Mouse (Mus musculus) layer of hippocampus, postnatal 14 days (tissue): ENCODE measurements around the gene S100a3. TPM values are rescaled to one million over a fixed set of nuclear protein-coding genes. Genes with fewer than 3 reads are reported as not detected.

ENCODE experiments used
- DNase-seq, 2 experiments: peaks; one replicate each; pipeline ENCODE4 v3.0.0; 2021 to 2022; ENCODE audit warnings: low spot score in 2 of 2, mixed read lengths in 1 of 2
- total RNA-seq, 2 experiments: library from RNA; stranded (reverse); gene quantifications; 2 replicates each; pipeline ENCODE4 v1.2.3; 2021

Gene S100a3
- total RNA-seq, 2 experiments from 2014 or later, result 2.3 to 3.0 TPM

- DNase-seq, result no peak
Observed at GRCm38 (mm10) chr3:90600458-90601195, 40.2 kb downstream of the S100a3 start.

DNA sequence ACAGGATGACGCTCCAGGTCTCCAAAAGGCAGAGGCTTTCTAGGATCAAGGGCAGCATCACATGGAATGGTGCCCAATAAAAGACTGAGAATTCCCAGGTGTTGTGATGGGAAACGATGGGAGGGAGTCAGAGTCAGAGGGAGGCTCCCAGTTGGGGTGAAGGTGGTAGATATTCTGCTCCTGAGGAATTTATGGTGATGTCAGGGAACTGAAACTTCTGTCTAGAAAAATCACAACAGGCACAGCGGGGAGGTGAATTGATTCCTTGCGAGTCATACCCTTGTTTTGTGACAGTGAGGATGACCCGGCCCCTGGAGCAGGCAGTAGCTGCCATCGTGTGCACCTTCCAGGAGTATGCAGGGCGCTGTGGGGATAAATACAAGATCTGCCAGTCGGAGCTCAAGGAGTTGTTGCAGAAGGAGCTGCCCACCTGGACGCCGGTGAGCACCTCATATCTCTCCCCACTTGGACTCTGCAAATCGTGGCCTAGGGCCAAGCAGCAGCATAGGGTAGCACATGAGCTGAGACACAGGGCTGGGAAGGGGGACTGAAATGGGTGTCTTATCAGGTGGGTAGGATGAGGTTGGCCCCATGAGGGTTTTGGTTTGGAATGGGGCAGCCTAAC is 41.2 kb downstream of the S100a3 start, which contains the start of gene Gm42674:
Gene Gm42674 (plus strand): TSS at position 419 of the 625 bp plus-strand sequence.
- no peak for DNase-seq

DNA sequence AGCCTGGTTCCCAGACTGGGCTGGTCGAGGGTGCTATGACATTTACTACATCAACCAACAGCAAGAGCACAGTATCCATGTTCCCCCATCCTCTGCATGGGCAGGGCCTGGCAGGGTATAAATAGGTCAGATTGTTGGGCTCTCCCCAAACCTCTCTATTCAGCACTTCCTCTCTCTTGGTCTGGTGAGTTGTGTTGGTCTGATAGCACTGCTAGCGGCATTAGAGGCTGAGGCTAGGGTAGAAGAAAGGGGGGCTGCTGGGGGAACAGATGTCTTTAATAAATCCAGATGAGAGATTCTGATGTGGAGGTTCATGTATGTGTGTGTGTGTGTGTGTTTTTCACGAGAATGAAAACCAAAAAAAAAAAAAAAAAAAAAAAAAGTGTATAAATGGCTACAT is 43.2 kb downstream of the S100a3 start, which contains the start of gene S100a4:
Gene S100a4 (plus strand): TSS at position 149 of the 400 bp plus-strand sequence.
- DNase-seq, result no peak

GRCm38 (mm10) chr3:90604416-90604815 is 44.0 kb downstream of the S100a3 start:
- DNase-seq, result peak; percentile 53 to 55

- no peak for DNase-seq
Observed at GRCm38 (mm10) chr3:90605049-90605448, 44.7 kb downstream of the S100a3 start.

- no peak for DNase-seq
Observed at GRCm38 (mm10) chr3:90605736-90606135, 45.4 kb downstream of the S100a3 start.

DNA sequence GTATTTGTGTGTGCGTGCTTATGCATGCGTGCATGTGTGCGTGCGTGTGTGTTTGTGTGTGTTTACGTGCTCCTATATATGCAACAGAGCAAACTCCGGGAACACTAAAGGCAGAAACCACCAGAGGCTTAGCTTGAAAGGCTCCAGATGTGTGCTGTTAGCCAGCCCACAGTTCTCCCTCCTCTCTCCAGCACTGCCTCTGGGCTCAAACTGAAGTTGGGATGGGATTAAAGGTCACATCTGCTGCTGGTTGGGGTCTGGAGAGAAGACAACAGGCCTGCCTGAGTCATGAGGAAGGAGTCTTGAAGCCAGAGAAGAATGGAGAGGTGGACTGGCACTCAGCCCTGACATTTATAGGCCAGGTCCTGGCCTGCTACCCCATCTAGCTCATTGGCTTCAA is 45.8 kb downstream of the S100a3 start:
- no peak for DNase-seq

- DNase-seq, result no peak
Observed at GRCm38 (mm10) chr3:90607361-90607760, 47.0 kb downstream of the S100a3 start.

GRCm38 (mm10) chr3:90608223-90608622 is 47.8 kb downstream of the S100a3 start, which contains the start of gene S100a5:
TSS of gene S100a5 (plus strand) at chr3:90608523.
- no peak for DNase-seq

DNA sequence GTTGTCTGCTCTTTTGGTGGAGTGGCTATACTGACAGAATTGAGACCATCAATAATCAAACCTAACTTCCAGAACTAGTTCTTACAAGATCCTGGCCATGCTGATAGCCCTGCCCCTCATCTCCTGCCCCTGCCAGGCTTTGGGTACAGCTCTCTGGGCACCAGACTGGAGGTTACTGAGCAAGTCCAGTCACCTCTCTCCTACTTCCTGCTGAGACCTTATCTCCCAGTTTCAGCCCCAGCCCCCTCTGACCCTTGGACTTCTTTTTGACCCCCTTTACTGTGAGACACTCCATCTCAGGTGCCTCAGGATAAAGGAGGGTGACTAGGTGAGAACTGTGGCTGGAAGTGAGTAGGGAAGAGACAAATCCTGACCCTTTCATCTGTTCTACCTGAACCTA is 48.7 kb downstream of the S100a3 start:
- DNase-seq, result no peak

- DNase-seq, result no peak
Observed at GRCm38 (mm10) chr3:90611494-90611893, 51.1 kb downstream of the S100a3 start.

DNA sequence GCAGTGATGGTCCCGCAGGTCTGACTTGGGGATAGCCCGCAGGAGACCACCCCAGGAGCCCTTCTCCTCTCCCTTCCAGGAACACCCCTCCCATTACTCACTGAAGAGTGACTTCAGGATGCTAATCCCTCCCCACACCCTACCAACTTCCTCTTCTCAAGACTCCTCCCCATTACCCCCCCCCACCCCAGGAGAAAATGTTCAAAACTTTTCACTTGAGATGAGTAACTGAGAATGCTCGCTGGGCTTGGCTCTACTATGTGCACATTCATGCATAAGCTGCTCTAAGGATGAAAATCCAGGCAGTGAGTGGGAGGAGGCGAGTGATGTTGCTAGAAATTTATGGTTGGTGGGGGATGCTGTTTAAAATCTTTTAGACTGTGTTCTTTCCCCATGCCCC is 51.7 kb downstream of the S100a3 start:
- DNase-seq, result no peak

DNA sequence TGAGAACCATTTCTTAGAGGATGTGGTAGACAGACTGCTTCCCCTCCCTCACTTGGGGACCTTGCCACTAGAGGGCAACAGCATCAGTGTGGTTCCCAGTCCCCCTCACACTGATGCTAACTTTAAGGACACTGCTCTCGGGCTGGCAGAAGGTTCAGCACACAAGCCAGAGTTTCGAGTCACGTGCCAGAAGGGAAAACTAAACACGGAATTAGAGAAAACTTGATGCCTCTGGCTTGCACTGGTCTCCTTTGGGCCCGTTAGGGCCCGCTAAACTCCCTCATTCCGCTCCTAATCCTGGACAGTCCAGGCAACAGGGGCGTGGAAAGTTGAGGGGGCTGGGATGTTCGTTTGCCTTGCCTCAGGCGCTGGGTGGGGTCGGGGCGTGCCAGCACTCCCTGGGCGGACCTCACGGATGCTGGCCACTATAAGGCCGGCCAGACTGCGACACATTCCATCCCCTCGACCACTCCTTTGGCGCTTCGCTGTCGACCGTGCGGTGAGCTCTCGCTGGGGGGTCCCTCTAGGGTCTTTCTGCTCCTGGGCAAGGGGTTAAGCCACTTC is 52.4 kb downstream of the S100a3 start, which contains the start of gene S100a6:
Gene S100a6 (plus strand): TSS at position 155 of the 564 bp plus-strand sequence.
- peak in 1 of 2 experiments; percentile 58 for DNase-seq

DNA sequence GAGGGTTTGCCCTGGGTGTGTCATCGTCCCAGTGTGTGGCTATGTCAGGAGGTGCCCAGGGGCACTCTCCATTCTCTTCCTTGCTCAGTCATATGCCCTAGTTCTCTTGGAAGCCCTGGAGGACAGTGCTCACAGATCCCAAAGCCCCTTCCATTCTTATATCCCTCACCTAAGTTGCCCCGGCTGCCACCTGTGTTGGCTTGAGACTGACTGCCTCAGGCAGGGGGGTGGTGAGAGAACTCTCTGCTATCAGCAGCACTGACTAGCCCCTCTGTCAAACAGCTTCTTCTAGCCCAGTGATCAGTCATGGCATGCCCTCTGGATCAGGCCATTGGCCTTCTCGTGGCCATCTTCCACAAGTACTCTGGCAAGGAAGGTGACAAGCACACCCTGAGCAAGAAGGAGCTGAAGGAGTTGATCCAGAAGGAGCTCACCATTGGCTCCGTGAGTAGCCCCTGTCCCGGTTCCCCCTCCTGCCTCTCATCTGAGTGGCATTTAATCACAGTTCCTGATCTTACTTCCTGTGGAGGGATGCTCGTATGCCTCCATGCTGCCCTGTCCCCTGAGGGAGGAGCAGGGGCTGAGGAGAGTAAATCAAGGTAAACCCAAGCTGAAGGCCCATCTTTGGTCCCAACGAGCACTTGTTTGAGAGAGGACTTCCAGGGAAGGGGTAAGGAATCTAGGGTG is 53.2 kb downstream of the S100a3 start:
- DNase-seq, result no peak

- no peak for DNase-seq
Observed at GRCm38 (mm10) chr3:90614148-90614530, 53.8 kb downstream of the S100a3 start.

DNA sequence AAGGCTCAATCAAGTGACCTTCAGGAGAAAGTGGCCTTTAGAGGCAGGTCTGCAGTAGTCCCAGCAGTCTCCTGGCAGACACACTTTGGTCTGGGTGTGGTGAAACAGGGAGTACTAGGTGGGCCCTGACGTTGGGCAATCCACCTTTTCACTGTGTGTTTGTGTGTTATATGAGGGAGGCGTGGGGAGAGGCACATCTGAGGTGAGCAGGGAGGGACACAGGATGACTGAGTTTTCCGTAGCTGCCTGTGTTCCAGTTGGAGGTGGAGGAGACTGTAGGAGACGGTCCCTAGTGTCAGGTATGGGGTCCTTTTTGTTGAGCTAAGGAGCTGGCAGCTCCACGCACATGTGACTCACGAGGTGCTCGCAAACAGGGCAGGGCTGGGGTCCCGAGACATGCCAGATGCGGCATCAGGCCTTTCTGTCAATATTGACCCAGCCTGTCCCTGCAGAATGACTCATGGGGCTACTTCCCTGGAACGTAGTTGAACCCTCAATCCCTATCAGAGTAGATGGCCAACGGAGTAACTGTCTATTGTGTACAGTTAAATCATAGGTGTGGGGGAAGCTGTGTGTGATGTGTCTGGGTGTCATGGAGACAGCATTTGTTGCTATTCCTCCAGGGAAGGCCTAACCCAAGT is 54.4 kb downstream of the S100a3 start:
- no peak for DNase-seq

GRCm38 (mm10) chr3:90615415-90615814 is 55.0 kb downstream of the S100a3 start:
- peak; percentile 58 to 73 for DNase-seq

GRCm38 (mm10) chr3:90615911-90616310 is 55.5 kb downstream of the S100a3 start:
- no peak for DNase-seq

- no peak for DNase-seq
Observed at GRCm38 (mm10) chr3:90617586-90617985, 57.2 kb downstream of the S100a3 start.

DNA sequence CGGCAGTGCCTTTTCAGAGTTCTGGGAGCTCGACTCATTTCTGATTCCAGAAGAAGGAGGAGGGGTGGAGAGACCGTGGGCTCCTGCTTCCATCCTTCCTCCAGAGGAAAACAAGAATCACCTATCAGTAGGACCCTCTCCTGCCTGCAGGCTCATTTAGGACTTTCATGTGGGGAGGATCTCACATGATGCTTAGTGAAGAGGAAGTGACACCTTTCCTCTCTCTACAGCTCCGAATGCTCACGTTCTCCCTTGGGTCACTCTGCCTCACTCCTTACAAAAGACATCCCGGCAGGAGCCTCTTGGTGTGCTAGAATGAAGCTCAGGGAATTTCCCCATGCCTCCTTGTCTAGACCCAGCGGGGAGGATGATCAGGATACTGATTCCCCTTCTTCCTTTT is 61.2 kb downstream of the S100a3 start:
- no peak for DNase-seq
